Mouse (Mus musculus) embryonic facial prominence, embryonic 14.5 days (tissue): ENCODE measurements around the gene Grhpr. TPM values are rescaled to one million over a fixed set of nuclear protein-coding genes. Genes with fewer than 3 reads are reported as not detected.

ENCODE experiments used
- ATAC-seq: fragments of 200-750 bp; cut with Nextera tagmentation; 2 replicates; pipeline ENCODE4 v1.8.0; 2017; ENCODE audit warnings: low read depth, moderate number of reproducible peaks, moderate TSS enrichment
- DNase-seq: peaks from one replicate; pipeline ENCODE4 v3.0.0-alpha.2; 2015; ENCODE audit warnings: low spot score
- H3K27ac ChIP-seq: fragments of 300-500 bp; sonication (generic); replicated peaks from 2 replicates; pipeline ENCODE4 v1.5.1; 2014; ENCODE audit warnings: low read depth, mild to moderate bottlenecking, low read length, moderate library complexity
- H3K27me3 ChIP-seq: fragments of 300-500 bp; sonication (generic); replicated peaks from 2 replicates; pipeline ENCODE4 v1.6.1; 2014; ENCODE audit warnings: low read length; ENCODE audit not compliant: control insufficient read depth, insufficient read depth
- H3K36me3 ChIP-seq: fragments of 300-500 bp; sonication (generic); 2 replicates; pipeline ENCODE4 v1.6.1; 2014; ENCODE audit warnings: low read length, mixed read lengths; ENCODE audit not compliant: control insufficient read depth, insufficient read depth
- H3K4me1 ChIP-seq: fragments of 300-500 bp; sonication (generic); 2 replicates; pipeline ENCODE4 v1.6.1; 2014; ENCODE audit warnings: antibody characterized with exemption, low read length; ENCODE audit not compliant: control insufficient read depth, insufficient read depth
- H3K4me2 ChIP-seq: fragments of 300-500 bp; sonication (generic); 2 replicates; pipeline ENCODE4 v1.6.1; 2014; ENCODE audit warnings: low read depth, mild to moderate bottlenecking, low read length, moderate library complexity, mixed read lengths
- H3K4me3 ChIP-seq: fragments of 300-500 bp; sonication (generic); 2 replicates; pipeline ENCODE4 v1.5.1; 2014; ENCODE audit warnings: low read depth, mild to moderate bottlenecking, low read length
- H3K9ac ChIP-seq: fragments of 300-500 bp; sonication (generic); 2 replicates; pipeline ENCODE4 v1.6.1; 2014; ENCODE audit warnings: low read depth, mild to moderate bottlenecking, low read length, moderate library complexity, mixed read lengths
- H3K9me3 ChIP-seq: fragments of 300-500 bp; sonication (generic); 2 replicates; pipeline ENCODE4 v1.6.1; 2016; ENCODE audit warnings: low read length; ENCODE audit not compliant: control insufficient read depth
- WGBS: fragments of 180-500 bp; shearing (Covaris S2); extraction: QIAGEN DNeasy Blood & Tissue Kit; methylation state at CpG from one replicate; pipeline ENCODE4 v1.1.7; 2014; 5-methylcytosine and 5-hydroxymethylcytosine counted together
- polyA plus RNA-seq: library from polyadenylated mRNA; unstranded; fragments of >200 nt; fragmentation: Nextera tagmentation; extraction: Ambion mirVana; gene quantifications from 2 replicates; pipeline ENCODE4 v1.2.1, GENCODE M21; 2014

The Grhpr gene
- 40.7 and 48.6 TPM in 2 replicates for polyA plus RNA-seq

DNA sequence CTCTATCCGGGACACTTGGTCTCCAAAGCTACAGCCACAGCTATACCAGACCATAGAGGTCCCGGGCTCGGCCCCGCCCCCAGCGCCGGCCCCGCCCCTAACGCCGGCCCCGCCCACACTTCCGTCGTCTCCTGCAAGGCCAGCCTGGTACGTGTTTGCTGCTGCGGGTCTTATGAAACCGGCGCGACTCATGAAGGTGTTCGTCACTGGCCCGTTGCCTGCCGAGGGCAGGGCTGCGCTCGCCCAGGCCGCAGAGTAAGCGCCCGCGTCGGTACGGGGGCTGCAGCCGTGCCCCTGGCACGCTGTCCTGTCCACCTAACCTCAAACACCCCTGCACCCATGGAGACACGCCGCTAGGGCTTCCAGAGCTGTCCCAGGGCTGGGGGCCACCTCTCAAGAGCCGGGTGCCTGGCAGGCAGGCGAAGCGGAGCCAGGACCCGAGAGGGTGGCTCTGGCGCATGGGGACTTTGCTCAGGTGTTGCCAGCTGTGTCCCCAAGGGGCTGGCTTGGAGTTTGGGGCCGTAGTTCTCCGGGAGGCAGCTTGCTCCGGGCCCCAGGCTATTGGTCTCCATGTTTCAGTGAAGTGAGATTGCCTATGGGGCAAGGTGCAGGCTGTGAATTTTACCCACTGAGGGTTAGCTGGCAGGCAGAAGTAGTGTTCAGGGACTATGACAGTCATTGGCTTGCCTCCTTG is at the start of gene Grhpr:
TSS of gene Grhpr (plus strand) at position 116 of the 694 bp plus-strand sequence.
- Histone ChIP-seq H3K4me1 (peaks cover 13% of the 10 kb centered on the region), H3K9me3 (0 out of 2 replicates have a peak, but pooled peaks cover 3% of the 10 kb centered on the region), H3K27ac (peak within 1 kb of the TSS; percentile 63), H3K4me2 (peak within 1 kb of the TSS; percentile 97), H3K27me3 (no peaks in the 10 kb centered on the region), H3K36me3 (peaks cover 28% of the 10 kb centered on the region; the same call in 1 of the 2 replicates), H3K9ac (peak within 1 kb of the TSS; percentile 84), H3K4me3 (peak within 1 kb of the TSS; percentile 78)
- peak; percentile 97 for ATAC-seq
- DNase-seq = peak; percentile 87
- 2% methylated on average over 25 of the region's 40 CpGs for WGBS

DNA sequence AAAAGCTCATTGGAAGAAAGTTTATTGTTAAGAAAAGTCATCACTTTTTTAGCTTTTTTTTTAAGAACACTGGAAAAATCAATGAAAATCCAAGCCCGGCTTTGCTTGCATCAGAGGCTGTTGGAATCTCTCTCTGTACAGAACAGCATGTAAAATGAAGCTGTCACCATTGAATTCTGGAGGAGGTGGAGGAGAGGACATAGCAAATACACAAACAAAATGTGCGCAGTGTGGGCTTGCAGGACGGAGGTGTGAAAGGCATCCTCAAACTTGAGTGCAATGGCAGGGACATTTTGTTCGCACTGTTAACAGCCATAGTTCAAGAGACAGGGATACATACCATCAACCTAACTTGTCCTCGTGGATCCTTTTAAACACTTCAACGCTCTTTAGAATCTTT is 49.5 kb upstream of the Grhpr start:
- Histone ChIP-seq H3K9ac (no peak overlapping the region), H3K36me3 (peaks cover 62% of the 10 kb centered on the region), H3K4me1 (no peaks in the 10 kb centered on the region), H3K9me3 (no peaks in the 10 kb centered on the region), H3K4me3 (no peak overlapping the region), H3K4me2 (no peak overlapping the region), H3K27ac (no peak overlapping the region), H3K27me3 (no peaks in the 10 kb centered on the region)
- DNase-seq = no peak
- WGBS = 91% methylated on average over 6 of the region's 6 CpGs
- ATAC-seq = no peak

DNA sequence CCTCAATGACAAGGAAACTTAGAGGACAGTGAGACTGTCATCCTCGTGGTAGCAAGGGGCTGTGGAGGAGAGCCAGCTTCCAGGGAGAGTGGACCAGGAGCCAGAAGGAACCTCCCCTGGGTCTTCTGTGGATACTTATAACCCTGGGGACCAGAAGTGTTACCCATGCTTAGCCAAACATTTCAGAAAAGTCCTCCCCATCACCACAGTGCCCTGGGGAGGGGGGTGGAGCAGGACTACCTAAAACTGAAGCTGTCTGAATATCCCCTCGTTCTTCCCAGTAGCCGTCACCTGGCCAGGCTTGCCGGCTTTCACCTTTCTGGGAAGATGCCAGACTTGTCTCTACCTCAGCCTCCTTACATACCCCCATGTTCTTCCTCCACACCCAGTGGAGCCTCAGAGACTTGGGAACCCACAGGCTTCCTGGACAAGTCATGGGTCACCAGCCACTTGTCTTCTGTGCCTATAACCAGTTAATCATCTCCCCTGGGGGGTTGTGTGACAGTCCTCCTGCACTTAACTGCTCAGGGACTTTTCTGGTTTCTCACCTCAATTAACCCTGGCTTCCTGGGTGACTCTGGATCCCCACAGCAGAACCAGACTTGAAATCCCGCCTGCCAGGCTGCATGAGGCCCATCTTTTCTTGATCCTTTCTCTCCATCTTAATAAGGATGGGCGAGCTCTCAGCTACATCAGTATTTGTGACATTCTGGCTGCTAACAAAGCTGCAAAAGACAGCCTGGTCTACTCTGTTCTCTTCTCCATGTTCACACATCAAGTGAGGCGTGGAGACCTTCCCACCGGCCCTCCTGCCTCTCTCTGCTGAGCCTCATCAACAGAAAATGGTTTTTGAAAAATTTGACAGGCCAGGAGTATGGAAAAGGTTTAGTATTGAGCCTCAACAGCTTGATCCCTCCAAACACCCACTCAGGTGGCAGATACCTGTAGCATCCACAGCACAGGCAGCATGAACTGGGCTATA is 42.5 kb upstream of the Grhpr start:
- Histone ChIP-seq H3K4me2 (no peak overlapping the region), H3K4me3 (no peak overlapping the region), H3K27me3 (no peaks in the 10 kb centered on the region), H3K9me3 (no peaks in the 10 kb centered on the region), H3K4me1 (no peaks in the 10 kb centered on the region), H3K36me3 (0 out of 2 replicates have a peak, but pooled peaks cover 7% of the 10 kb centered on the region), H3K27ac (no peak overlapping the region), H3K9ac (no peak overlapping the region)
- ATAC-seq = no peak
- no peak for DNase-seq
- 73% methylated on average over 8 of the region's 8 CpGs for WGBS

DNA sequence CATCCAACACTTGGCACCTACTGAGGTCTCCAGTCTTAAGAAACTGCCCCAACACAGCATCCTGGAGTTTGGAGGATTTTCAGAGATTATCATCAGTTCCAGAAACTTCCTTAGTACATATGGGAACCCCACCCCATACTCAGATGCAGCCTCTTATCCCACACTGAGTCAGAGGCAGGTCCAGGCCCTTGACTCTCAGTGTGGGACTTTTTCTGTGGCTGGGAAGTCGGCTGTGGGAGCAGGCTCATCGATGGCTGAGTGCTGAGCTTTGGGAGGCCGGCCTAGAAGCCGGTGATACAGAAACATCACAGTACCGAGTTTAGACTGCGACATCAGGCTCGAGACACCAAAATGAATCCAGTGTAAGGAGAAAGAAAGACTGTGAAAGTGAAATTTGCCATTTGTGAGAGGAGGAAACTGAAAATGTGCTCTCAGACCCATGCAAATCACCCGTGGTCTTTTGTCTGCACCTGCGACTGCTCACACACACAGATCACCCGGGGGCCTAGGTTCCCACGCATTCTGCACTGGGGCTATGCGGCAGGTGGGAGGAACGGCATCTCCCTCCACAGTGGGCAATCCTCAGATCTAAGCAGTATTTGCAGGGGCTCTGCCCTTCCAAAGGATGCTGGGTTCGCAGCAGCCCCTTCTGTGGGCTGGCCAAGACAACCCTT is 41.5 kb upstream of the Grhpr start:
- Histone ChIP-seq H3K4me2 (no peak overlapping the region), H3K4me3 (no peak overlapping the region), H3K27ac (no peak overlapping the region), H3K36me3 (no peaks in the 10 kb centered on the region), H3K4me1 (no peaks in the 10 kb centered on the region), H3K9ac (no peak overlapping the region), H3K9me3 (no peaks in the 10 kb centered on the region), H3K27me3 (no peaks in the 10 kb centered on the region)
- DNase-seq (no peak), ATAC-seq (no peak)
- WGBS = 82% methylated on average over 14 of the region's 14 CpGs

DNA sequence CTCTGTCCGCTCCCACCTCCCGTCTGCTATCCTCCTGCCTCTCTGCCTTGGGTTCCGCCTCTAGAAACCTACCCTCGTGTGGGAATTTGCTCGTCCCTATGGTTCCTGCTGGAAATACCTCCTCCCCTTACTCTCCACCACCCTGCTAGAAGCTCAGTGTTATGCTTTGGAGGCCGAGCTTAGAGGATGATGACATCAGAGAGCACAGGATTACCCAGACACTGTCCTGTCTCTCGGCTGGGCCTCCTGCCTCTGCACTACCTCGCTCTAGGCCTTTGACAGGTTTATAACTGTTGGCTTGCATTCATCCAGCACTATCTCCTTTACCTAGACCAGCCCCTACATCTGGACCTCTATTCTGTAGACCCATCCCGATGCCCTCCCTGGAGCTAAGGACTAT is 40.9 kb upstream of the Grhpr start:
- ATAC-seq (no peak), DNase-seq (no peak)
- no peak overlapping the region for H3K4me2 ChIP-seq

DNA sequence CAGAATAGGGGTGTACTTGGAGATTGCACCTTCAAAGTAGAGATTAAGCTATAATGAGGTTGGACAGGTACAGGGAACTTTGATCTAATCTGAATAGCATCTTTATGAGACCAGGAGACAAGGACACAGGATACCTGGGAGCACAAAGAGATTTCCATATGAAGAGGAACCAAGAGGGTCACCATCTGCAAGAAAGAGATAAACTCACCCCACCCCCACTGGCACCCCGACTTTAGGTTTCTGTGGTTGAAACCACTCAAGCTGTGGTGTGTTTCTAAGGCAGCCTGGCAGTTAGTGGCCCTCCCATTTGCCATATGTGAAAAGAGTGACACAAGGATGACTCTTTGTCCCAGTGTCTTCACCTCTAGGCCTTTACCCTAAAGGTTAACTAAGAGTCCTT is 39.0 kb upstream of the Grhpr start:
- Histone ChIP-seq H3K27ac (no peak overlapping the region), H3K9me3 (no peaks in the 10 kb centered on the region), H3K4me2 (no peak overlapping the region), H3K4me3 (no peak overlapping the region), H3K27me3 (no peaks in the 10 kb centered on the region), H3K36me3 (no peaks in the 10 kb centered on the region), H3K9ac (no peak overlapping the region), H3K4me1 (no peaks in the 10 kb centered on the region)
- ATAC-seq = no peak
- 68% methylated on average over 1 of the region's 1 CpGs for WGBS
- DNase-seq = no peak

More for the DNA sequence above, 40.9 kb upstream of the Grhpr start:
- H3K27me3 ChIP-seq = no peaks in the 10 kb centered on the region
- H3K36me3 ChIP-seq = no peaks in the 10 kb centered on the region
- WGBS = 82% methylated on average over 9 of the region's 9 CpGs
- no peaks in the 10 kb centered on the region for H3K9me3 ChIP-seq
- H3K9ac ChIP-seq = no peak overlapping the region
- H3K4me1 ChIP-seq = no peaks in the 10 kb centered on the region
- H3K4me3 ChIP-seq = no peak overlapping the region
- no peak overlapping the region for H3K27ac ChIP-seq

DNA sequence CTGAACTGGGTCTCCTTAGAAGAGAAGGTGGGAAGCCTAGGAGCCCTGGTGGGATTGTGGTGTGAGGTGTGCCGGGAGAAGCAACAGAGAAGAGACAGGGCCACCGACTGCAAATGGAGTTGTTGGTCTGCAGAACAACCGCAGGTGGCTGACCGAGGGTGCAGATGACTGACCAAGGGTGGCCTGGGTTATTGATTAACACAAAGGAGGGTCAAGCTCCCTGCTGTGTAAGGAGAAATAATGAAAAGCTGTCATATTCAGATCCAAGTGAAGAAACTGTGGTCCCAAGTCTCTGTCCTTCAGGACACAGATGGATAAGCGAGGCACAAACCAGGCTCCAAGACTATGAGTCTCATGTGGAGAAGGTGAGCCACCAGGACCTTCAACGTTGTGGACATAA is 37.7 kb upstream of the Grhpr start:
- Histone ChIP-seq H3K36me3 (no peaks in the 10 kb centered on the region), H3K4me3 (no peak overlapping the region), H3K9me3 (no peaks in the 10 kb centered on the region), H3K4me2 (no peak overlapping the region), H3K27me3 (no peaks in the 10 kb centered on the region), H3K27ac (no peak overlapping the region), H3K4me1 (no peaks in the 10 kb centered on the region), H3K9ac (no peak overlapping the region)
- ATAC-seq (no peak), DNase-seq (no peak)
- 90% methylated on average over 6 of the region's 6 CpGs for WGBS

DNA sequence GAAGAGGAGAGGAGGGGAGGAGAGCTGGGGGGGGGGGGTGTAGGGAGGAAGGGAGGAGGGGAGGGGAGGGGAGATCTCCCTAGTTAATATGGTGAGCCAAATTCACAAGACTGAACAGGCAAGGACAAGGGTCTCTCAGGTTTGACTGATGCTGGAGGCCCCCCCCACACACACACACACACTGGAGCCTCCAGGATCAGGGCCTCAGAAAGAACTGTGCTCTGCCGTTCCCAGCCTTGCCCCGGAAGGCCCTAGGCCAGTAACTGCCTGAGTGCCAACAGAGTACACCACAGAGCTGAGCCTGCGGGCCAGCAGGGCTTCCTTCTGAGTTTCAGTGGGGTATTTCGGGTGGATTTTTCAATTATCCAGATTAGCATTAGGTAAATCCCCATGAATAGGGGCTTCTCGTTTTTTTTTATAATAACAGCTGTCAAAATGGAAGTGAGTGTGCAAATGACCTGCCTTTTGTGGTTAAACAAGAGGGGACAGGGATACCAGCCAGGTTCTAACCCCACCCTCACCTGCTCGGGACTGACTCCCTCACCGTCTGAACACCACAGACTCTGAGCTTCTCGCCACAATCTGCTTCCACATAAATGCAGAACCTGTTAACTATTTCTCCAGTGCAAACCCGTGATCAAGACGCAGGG is 36.6 kb upstream of the Grhpr start:
- WGBS = 78% methylated on average over 10 of the region's 10 CpGs
- H3K27ac ChIP-seq = no peak overlapping the region
- no peak overlapping the region for H3K4me2 ChIP-seq
- H3K36me3 ChIP-seq = no peaks in the 10 kb centered on the region
- no peaks in the 10 kb centered on the region for H3K9me3 ChIP-seq
- H3K4me3 ChIP-seq = no peak overlapping the region
- DNase-seq (no peak), ATAC-seq (no peak)
- H3K9ac ChIP-seq = no peak overlapping the region
- no peaks in the 10 kb centered on the region for H3K4me1 ChIP-seq
- no peaks in the 10 kb centered on the region for H3K27me3 ChIP-seq
